Mouse (Mus musculus) intestine, embryonic 14.5 days (tissue): Measurements from ENCODE around the gene Phf13. TPM values are rescaled to one million over a fixed set of nuclear protein-coding genes. Genes with fewer than 3 reads are reported as not detected.

Source experiments
- ATAC-seq: fragments of 200-750 bp; cut with Nextera tagmentation; replicated peaks from 2 replicates; pipeline ENCODE4 v1.8.0; 2017; ENCODE audit warnings: low read depth, moderate number of reproducible peaks, moderate TSS enrichment, moderate library complexity; ENCODE audit not compliant: low FRiP score, low TSS enrichment
- DNase-seq: peaks from one replicate; pipeline ENCODE4 v3.0.0-alpha.2; 2018; ENCODE audit warnings: low spot score
- H3K27ac ChIP-seq: fragments of 300-500 bp; sonication (generic); 2 replicates; pipeline ENCODE4 v1.5.1; 2014; ENCODE audit warnings: low read depth, mild to moderate bottlenecking, control low read depth
- H3K27me3 ChIP-seq: fragments of 300-500 bp; sonication (generic); replicated peaks from 2 replicates; pipeline ENCODE4 v1.6.1; 2014; ENCODE audit warnings: low read length, control low read depth; ENCODE audit not compliant: control insufficient read depth, insufficient read depth
- H3K36me3 ChIP-seq: fragments of 300-500 bp; sonication (generic); 2 replicates; pipeline ENCODE4 v1.6.1; 2014; ENCODE audit warnings: low read length, control low read depth; ENCODE audit not compliant: control insufficient read depth, insufficient read depth
- H3K4me1 ChIP-seq: fragments of 300-500 bp; sonication (generic); replicated peaks from 2 replicates; pipeline ENCODE4 v1.6.1; 2014; ENCODE audit warnings: low read length, control low read depth, mixed read lengths; ENCODE audit not compliant: control insufficient read depth, insufficient read depth
- H3K4me2 ChIP-seq: fragments of 300-500 bp; sonication (generic); 2 replicates; pipeline ENCODE4 v1.6.1; 2014; ENCODE audit warnings: low read length
- H3K4me3 ChIP-seq: fragments of 300-500 bp; sonication (generic); 2 replicates; pipeline ENCODE4 v1.5.1; 2014; ENCODE audit warnings: low read depth, low read length, control low read depth, mixed read lengths
- H3K9ac ChIP-seq: fragments of 300-500 bp; sonication (generic); 2 replicates; pipeline ENCODE4 v1.6.1; 2014; ENCODE audit warnings: mild to moderate bottlenecking, low read length
- H3K9me3 ChIP-seq: fragments of 300-500 bp; sonication (generic); 2 replicates; pipeline ENCODE4 v1.6.1; 2016; ENCODE audit warnings: low read length, control low read depth; ENCODE audit not compliant: control insufficient read depth
- WGBS: fragments of 180-500 bp; shearing (Covaris S2); extraction: QIAGEN DNeasy Blood & Tissue Kit; methylation state at CpG from one replicate; pipeline ENCODE4 v1.1.7; 2014; 5-methylcytosine and 5-hydroxymethylcytosine counted together
- polyA plus RNA-seq: library from polyadenylated mRNA; unstranded; fragments of >200 nt; fragmentation: Nextera tagmentation; extraction: Ambion mirVana; gene quantifications from 2 replicates; pipeline ENCODE4 v1.2.1, GENCODE M21; 2014

Phf13 gene
- polyA plus RNA-seq, 1 experiment from 2014 or later, result 23.1 TPM

DNA sequence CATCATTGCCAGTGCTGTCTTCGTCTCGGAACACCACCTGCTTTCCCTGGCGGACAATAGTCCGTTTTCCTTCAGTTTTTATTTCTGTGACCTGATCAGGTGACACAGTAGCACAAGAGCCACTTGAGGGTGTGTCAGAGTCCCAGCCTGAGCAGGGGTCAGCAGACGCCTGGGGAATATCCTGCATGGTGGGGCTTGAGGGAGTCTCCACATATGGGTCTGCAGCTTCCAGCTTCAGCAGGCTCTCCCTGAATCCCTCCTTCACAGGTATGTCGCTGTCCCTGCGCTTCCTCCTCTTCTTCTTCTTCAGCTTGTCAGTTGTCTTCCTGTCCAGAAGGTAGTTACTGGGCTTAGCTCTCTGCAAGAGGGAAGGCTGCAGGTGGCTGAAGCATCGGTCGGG is 4.0 kb downstream of the Phf13 start:
- Histone ChIP-seq H3K27ac (no peak overlapping the region), H3K27me3 (no peaks in the 10 kb centered on the region), H3K36me3 (peaks cover 32% of the 10 kb centered on the region), H3K9ac (no peak overlapping the region), H3K4me1 (peaks cover 16% of the 10 kb centered on the region), H3K9me3 (no peaks in the 10 kb centered on the region), H3K4me3 (no peak overlapping the region), H3K4me2 (no peak overlapping the region)
- WGBS, result 92% methylated on average over 9 of the region's 9 CpGs
- no peak for DNase-seq
- no peak for ATAC-seq

DNA sequence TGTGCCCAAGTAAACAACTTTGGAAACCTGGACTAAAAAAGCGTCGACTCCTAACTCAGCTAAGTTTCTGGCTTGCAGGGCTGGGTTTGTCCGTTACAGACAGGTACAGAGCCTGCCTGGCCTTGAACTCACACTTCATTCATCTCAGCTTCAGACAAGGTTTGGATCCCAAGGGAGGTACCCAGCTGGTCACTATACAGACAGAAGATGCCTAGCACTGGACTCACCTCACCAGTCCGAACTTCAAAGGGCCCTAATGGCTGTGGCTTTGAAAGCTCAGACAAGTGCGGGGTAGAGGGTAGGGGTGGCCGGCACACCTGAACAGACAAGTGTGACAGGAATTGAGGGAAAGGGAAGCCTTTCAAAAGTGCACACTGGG is 7.0 kb downstream of the Phf13 start:
- ATAC-seq, result peak; percentile 21; the same call in 1 of the 2 replicates
- peak overlapping the region; percentile 82 for H3K27ac ChIP-seq
- H3K9ac ChIP-seq, result no peak overlapping the region
- H3K4me3 ChIP-seq, result peak overlapping the region; percentile 63
- 24% methylated on average over 6 of the region's 6 CpGs for WGBS
- no peak for DNase-seq
- H3K4me1 ChIP-seq, result peaks cover 19% of the 10 kb centered on the region
- H3K9me3 ChIP-seq, result no peaks in the 10 kb centered on the region
- H3K27me3 ChIP-seq, result no peaks in the 10 kb centered on the region
- peak overlapping the region; percentile 91 for H3K4me2 ChIP-seq
- peaks cover 38% of the 10 kb centered on the region for H3K36me3 ChIP-seq

DNA sequence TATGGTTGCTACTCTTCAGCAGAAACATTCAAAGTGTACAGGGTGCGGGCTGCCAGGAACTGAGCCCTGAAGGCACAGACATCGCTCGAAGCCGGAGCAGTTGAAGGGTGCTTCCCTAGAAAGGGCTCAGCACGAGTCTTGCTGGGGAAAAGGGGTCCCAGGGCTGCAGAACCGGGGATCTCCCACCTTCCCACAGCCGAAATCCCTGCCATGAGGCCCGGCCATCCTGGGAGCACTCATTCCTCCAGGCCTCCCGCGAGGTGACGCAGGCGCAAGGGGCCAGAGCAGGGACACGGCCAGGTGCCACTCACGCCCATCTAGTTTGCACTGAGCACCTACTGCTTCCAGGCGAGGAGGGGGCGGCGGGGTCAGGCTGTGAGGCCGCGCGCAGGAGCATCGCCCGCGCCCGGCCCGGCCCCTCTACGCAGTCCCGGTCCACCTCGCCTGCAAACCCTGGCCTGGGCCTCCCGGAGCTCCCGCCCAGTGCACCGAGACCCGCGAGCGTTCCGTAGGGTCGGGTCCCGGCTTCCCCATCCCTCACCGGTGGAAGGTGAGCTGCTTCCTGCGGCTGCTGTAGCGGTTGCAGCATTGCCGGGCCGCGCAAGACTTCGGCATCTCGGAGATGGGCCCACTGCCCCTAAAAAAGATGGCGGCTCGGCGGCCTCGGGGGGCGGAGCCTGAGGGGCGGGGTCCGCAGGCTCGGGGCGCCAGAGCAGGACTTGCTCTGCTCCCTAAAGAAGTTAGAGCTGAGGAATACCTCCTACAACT is 7.5 kb downstream of the Phf13 start, which contains the start of gene Thap3:
Thap3 (minus strand) TSS at position 656 of the 768 bp plus-strand sequence.
- Histone ChIP-seq H3K27ac (peak within 1 kb of the TSS; percentile 82), H3K27me3 (no peaks in the 10 kb centered on the region), H3K9me3 (no peaks in the 10 kb centered on the region), H3K4me2 (peak within 1 kb of the TSS; percentile 91), H3K9ac (peak within 1 kb of the TSS; percentile 73), H3K4me1 (peaks cover 16% of the 10 kb centered on the region), H3K36me3 (peaks cover 39% of the 10 kb centered on the region), H3K4me3 (peak within 1 kb of the TSS; percentile 63)
- 2% methylated on average over 53 of the region's 54 CpGs for WGBS
- ATAC-seq (peak; percentile 79), DNase-seq (peak; percentile 88)

DNA sequence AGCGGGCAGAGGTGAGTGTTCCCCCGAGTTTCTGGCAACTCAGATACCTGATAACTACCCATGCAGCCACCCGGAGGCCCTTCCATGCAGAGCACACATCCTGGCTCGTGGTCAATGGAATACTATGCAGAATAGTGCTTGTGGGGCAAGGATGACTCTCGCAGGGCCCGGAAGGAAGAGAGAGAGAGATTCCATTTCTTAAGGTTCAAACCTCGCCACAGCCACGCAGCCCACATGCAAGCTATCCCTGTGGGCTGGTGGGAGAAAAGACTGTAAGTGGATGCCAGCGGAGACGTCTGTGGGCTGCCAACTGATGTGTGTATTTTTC is 8.1 kb downstream of the Phf13 start:
- Histone ChIP-seq H3K9ac (peak overlapping the region; percentile 73), H3K27me3 (no peaks in the 10 kb centered on the region), H3K27ac (peak overlapping the region; percentile 82), H3K9me3 (no peaks in the 10 kb centered on the region), H3K4me3 (peak overlapping the region; percentile 63), H3K4me1 (peaks cover 16% of the 10 kb centered on the region), H3K4me2 (peak overlapping the region; percentile 91), H3K36me3 (peaks cover 44% of the 10 kb centered on the region)
- ATAC-seq, result no peak
- 23% methylated on average over 10 of the region's 10 CpGs for WGBS
- DNase-seq, result no peak

DNA sequence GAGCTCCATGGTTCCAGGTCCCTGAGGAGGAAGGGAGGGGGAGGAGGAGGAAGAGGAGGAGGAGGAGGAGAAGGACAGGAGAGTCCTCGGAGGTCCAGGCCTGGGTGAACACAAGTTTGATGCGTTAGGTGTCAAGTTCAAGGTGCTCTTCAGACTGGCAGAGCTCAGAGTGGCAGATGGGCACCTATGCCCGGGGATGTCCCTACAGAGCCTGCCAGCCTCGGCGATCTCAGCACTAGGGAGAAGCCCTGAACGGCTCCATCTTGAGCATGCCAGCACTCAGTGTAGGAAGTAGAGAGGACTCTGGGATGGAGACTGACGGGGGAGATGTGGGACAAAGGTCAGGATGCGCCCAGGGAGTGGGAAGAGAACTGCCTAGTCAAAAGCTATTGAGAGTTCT is 9.4 kb downstream of the Phf13 start:
- Histone ChIP-seq H3K4me2 (no peak overlapping the region), H3K27ac (no peak overlapping the region), H3K9ac (no peak overlapping the region), H3K27me3 (no peaks in the 10 kb centered on the region), H3K36me3 (peaks cover 41% of the 10 kb centered on the region), H3K9me3 (no peaks in the 10 kb centered on the region), H3K4me3 (no peak overlapping the region), H3K4me1 (peaks cover 16% of the 10 kb centered on the region)
- ATAC-seq (no peak), DNase-seq (no peak)
- WGBS, result 60% methylated on average over 8 of the region's 8 CpGs

DNA sequence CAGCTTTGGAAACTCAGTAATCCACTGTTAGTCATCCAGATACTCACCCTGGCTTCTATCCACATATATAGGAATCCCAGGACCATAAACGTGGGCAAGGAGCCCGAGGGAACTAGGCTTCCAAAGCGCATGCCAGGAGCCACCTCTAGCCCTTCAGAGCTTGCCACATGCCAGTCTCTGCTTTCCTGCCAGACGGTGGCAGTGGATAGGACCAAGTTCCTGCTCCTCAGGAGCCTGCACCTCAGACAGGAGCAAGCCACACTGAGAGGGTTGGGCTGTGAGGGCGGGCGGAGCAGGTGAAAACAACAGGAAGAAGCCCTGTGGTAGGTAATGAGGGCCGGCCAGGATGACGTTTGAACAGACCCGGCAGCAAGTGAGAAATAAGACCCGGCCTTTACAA is 10.2 kb downstream of the Phf13 start:
- H3K9ac ChIP-seq, result no peak overlapping the region
- no peak overlapping the region for H3K4me2 ChIP-seq
- DNase-seq (no peak), ATAC-seq (no peak)
- H3K4me1 ChIP-seq, result peaks cover 16% of the 10 kb centered on the region
- H3K4me3 ChIP-seq, result no peak overlapping the region
- H3K27ac ChIP-seq, result no peak overlapping the region; the same call in 1 of the 2 replicates
- no peaks in the 10 kb centered on the region for H3K27me3 ChIP-seq
- whole genome bisulfite sequencing, result 28% methylated on average over 10 of the region's 10 CpGs
- H3K9me3 ChIP-seq, result no peaks in the 10 kb centered on the region
- H3K36me3 ChIP-seq, result peaks cover 37% of the 10 kb centered on the region

DNA sequence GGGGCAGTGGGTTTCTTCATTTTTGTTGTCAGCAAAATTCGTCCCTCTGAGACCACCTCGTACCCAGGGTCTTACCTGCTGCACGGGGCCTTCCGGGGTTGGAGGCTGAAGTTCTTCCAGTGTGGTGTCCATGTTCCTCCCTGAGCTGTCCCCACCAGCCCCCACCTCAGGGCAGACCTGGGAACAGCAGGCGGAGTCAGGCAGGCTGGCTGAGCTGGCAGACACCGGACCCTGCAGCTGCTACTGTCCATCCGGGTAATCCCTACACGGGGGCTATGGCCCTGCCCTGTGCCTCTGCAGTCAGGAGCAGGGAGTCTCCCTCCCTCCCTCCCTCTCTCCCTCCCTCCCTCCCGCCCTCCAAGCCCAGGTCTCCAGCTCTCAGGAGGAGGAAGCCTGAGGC is 12.5 kb downstream of the Phf13 start:
- DNase-seq (no peak), ATAC-seq (no peak)
- Histone ChIP-seq H3K9me3 (no peaks in the 10 kb centered on the region), H3K4me1 (peaks cover 12% of the 10 kb centered on the region), H3K27ac (no peak overlapping the region), H3K4me3 (no peak overlapping the region), H3K36me3 (peaks cover 46% of the 10 kb centered on the region), H3K4me2 (no peak overlapping the region), H3K27me3 (no peaks in the 10 kb centered on the region), H3K9ac (no peak overlapping the region)
- WGBS, result 38% methylated on average over 8 of the region's 9 CpGs

DNA sequence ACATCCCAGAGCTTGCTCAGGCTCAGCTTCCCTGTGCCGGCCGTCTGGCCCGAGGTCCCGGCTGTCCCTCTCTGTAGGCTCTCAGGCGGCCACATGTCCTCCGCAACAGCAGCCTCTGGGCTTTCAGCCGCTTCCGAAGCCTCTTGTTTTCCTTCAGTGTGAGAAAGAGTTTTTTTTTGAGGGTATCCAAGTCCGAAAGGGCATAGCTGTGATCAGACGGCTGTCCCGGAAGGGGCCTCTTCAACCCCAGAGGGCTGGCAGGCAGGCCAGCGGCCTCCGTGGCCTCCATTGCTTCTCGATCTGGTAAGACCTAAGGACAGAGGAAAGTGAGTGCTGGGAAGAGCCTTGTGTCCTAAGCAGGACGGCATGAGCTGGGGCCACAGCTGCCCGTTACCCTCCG is 13.0 kb downstream of the Phf13 start:
- Histone ChIP-seq H3K4me2 (no peak overlapping the region), H3K9ac (no peak overlapping the region)
- WGBS, result 61% methylated on average over 17 of the region's 17 CpGs

DNA sequence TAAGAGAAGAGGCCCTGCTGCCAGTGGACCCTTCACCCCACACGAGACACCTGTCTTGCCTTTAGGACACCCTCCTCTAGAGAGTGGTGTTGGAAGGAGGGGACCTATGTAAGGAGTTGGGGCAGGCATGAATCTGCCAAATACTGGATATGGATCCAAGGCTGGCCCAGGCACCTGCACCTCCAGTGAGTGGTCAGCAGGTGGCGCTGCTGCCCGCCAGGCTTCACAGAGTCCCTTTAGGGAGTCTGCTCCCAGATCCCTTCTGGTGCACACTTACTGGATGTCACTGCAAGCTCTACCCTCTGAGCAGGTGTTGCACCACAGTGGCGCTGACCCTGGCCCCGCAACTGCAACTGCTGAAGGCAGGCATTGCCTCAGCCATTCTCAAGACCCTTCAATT is 14.7 kb downstream of the Phf13 start:
- H3K27me3 ChIP-seq, result no peaks in the 10 kb centered on the region
- no peak overlapping the region for H3K4me3 ChIP-seq
- DNase-seq (peak; percentile 91), ATAC-seq (peak; percentile 67)
- no peaks in the 10 kb centered on the region for H3K9me3 ChIP-seq
- H3K4me2 ChIP-seq, result no peak overlapping the region
- no peak overlapping the region for H3K9ac ChIP-seq
- 17% methylated on average over 5 of the region's 5 CpGs for WGBS
- no peaks in the 10 kb centered on the region for H3K4me1 ChIP-seq
- H3K27ac ChIP-seq, result no peak overlapping the region
- peaks cover 59% of the 10 kb centered on the region for H3K36me3 ChIP-seq

More for the DNA sequence above, 13.0 kb downstream of the Phf13 start:
- Histone ChIP-seq H3K27me3 (no peaks in the 10 kb centered on the region), H3K9me3 (no peaks in the 10 kb centered on the region), H3K4me3 (no peak overlapping the region), H3K4me1 (peaks cover 10% of the 10 kb centered on the region), H3K27ac (no peak overlapping the region), H3K36me3 (peaks cover 49% of the 10 kb centered on the region)
- no peak for ATAC-seq
- no peak for DNase-seq
